ENCODE assay signal across 6 mouse cellular contexts in the genomic region with DNA sequence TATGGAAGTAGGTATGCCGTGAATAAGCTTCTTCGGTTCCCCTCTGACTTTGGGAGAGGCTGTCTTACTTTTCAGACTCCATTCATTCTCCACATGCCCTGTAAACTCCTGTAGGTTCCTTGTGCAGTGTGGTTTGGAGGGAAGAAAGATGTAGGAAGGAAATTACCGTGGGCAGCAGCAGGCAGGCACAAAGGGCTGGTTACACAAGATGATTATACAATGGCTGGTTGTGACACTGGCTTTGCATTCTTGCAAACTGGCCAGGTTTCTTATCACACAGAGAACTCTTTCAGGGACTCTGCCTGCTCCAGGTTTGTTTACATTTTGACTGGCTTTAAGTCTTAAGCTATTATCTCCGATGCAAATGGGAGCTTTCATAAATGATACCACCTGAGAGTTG.
DNase-seq lines count a peak whose midpoint lies in the region; ATAC-seq and TF ChIP-seq lines count a peak whose summit lies in the region.
"Not testable (repeated sequence)": the region's sequence is repeated elsewhere in the genome, so short reads cannot be mapped to it uniquely, and the experiment has no call there.

No protein-coding gene starts in this region.

- not testable (repeated sequence) for H3K4me1 ChIP-seq in liver, adult 2 months (ENCODE audit: control insufficient read depth, insufficient read depth, low read length)

- H3K36me3 ChIP-seq in liver, adult 2 months (ENCODE audit: control insufficient read depth, insufficient read depth, low read length), result not testable (repeated sequence)

- H3K27ac ChIP-seq in liver, adult 2 months (replicated peaks; ENCODE audit: insufficient read depth, low read depth, low read length), result not testable (repeated sequence)

- DNase-seq in 416B (ENCODE audit: low read depth), result peak; percentile 23
- DNase-seq in adrenal gland, adult 8-10 months, result peak; percentile 4
- DNase-seq in gonadal fat pad, adult 2 months (ENCODE audit: low read depth), result peak; percentile 36
- DNase-seq in liver, adult 2 months (ENCODE audit: extremely low read depth, low read depth, low spot score), result peak; percentile 45
- DNase-seq in yolk sac, embryonic 10.5 days (ENCODE audit: low spot score), result peak; percentile 3

- not testable (repeated sequence) for H3K4me3 ChIP-seq in liver, adult 2 months (ENCODE audit: insufficient read depth, low read depth, low read length)

- not testable (repeated sequence) for TF ChIP-seq POLR2A in liver, adult 2 months (IDR thresholded peaks at IDR 0.05; ENCODE audit: extremely low read depth, insufficient read depth, low read length)

- not testable (repeated sequence) for H3K27me3 ChIP-seq in liver, adult 2 months (ENCODE audit: control insufficient read depth, insufficient read depth, low read length)

- H3K79me2 ChIP-seq in liver, adult 2 months (ENCODE audit: control insufficient read depth, insufficient read depth, low read length), result not testable (repeated sequence)

- TF ChIP-seq CTCF in liver, adult 2 months (IDR thresholded peaks at IDR 0.05; ENCODE audit: low read depth, low read length), result not testable (repeated sequence)

- peak; percentile 82 for ATAC-seq in megakaryocyte, adult 5-6 weeks (ENCODE audit: poor library complexity, severe bottlenecking)

- H3K9ac ChIP-seq in liver, adult 2 months (ENCODE audit: low read depth, low read length), result not testable (repeated sequence)

- WGBS in liver, adult 2 months, result 45% methylated on average over 4 of the region's 4 CpGs
